Mouse (Mus musculus): Measurements from ENCODE around the gene Rfx3. TPM values are rescaled to one million over a fixed set of nuclear protein-coding genes. Genes with fewer than 3 reads are reported as not detected.

Gene Rfx3
- 12.5 and 15.8 TPM in 2 replicates for polyA plus RNA-seq (2015; fragmentation: Nextera tagmentation; extraction: Ambion mirVana)

- WGBS, result under 1% methylated on average over 62 of the region's 78 CpGs
- peaks cover 5% of the 10 kb centered on the region for H3K4me1 ChIP-seq (ENCODE audit: insufficient read depth, low read length)
- peak; percentile 87 for ATAC-seq (ENCODE audit: low FRiP score, low TSS enrichment)
Observed at GRCm38 (mm10) chr19:28010471-28011395, at the start of gene Rfx3. TSS of gene Rfx3 (minus strand) at chr19:28011166.

DNA sequence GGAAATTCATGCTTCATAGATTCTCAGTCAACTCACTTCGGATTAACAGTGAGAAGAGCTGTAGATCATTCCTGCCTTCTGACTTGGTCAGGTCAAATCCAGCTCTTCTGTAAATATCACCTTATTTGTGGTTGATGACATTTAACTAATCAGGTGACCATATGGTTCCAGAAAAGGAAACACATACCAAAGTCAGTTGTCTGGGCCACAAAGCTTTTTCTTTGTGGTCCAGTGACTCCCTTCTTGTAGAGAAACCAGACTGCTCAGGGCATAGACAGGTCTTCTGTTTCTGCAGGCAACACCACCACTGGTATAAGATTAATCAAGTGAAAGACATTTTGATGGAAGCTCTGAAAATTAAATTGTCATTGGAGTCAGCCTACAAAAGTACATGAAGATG, 41.1 kb upstream of the Rfx3 start:
- Histone ChIP-seq H3K9me3 (ENCODE audit: low read length) (no peaks in the 10 kb centered on the region), H3K27ac (ENCODE audit: low read length) (no peak overlapping the region), H3K9ac (replicated peaks; ENCODE audit: low read length) (no peak overlapping the region), H3K4me1 (ENCODE audit: insufficient read depth, low read length) (no peaks in the 10 kb centered on the region), H3K27me3 (ENCODE audit: insufficient read depth, low read length) (no peaks in the 10 kb centered on the region), H3K4me3 (ENCODE audit: low read length) (no peak overlapping the region), H3K36me3 (ENCODE audit: insufficient read depth, low read length) (no peaks in the 10 kb centered on the region), H3K4me2 (replicated peaks; ENCODE audit: low read depth, low read length) (no peak overlapping the region)
- ATAC-seq (ENCODE audit: low FRiP score, low TSS enrichment), result no peak
- 18% methylated on average over 1 of the region's 1 CpGs for WGBS

More at GRCm38 (mm10) chr19:28010471-28011395, at the start of gene Rfx3:
- Histone ChIP-seq H3K9me3 (ENCODE audit: low read length) (no peaks in the 10 kb centered on the region), H3K4me3 (ENCODE audit: low read length) (peak within 1 kb of the TSS; percentile 96), H3K27ac (ENCODE audit: low read length) (peak within 1 kb of the TSS; percentile 100), H3K27me3 (ENCODE audit: insufficient read depth, low read length) (no peaks in the 10 kb centered on the region), H3K36me3 (ENCODE audit: insufficient read depth, low read length) (no peaks in the 10 kb centered on the region), H3K4me2 (replicated peaks; ENCODE audit: low read depth, low read length) (peak within 1 kb of the TSS; percentile 85), H3K9ac (replicated peaks; ENCODE audit: low read length) (peak within 1 kb of the TSS; percentile 97)

DNA sequence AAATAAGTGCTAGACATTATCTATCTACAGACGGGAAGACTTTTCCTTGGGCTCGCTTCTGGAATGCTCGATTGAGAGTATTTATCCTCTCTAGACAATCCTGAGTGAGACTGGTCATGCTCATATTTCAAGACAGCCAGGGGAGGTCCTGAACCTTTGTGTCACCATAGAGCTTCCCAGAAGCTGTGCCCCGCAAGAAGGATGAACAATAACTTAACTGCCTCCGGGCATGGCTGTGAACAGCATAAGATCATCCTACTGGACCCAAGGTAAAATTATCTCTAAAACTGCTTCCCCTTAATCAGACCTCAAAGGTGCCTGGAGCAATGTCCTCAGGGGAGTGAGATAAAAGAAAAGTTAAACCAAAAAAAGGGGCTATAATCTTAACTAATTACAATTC, 40.6 kb upstream of the Rfx3 start:
- H3K27ac ChIP-seq (ENCODE audit: low read length), result no peak overlapping the region
- 67% methylated on average over 5 of the region's 5 CpGs for WGBS
- no peaks in the 10 kb centered on the region for H3K27me3 ChIP-seq (ENCODE audit: insufficient read depth, low read length)
- H3K9me3 ChIP-seq (ENCODE audit: low read length), result no peaks in the 10 kb centered on the region
- H3K4me3 ChIP-seq (ENCODE audit: low read length), result no peak overlapping the region
- ATAC-seq (ENCODE audit: low FRiP score, low TSS enrichment), result no peak
- H3K9ac ChIP-seq (replicated peaks; ENCODE audit: low read length), result no peak overlapping the region
- no peak overlapping the region for H3K4me2 ChIP-seq (replicated peaks; ENCODE audit: low read depth, low read length)
- H3K36me3 ChIP-seq (ENCODE audit: insufficient read depth, low read length), result no peaks in the 10 kb centered on the region
- no peaks in the 10 kb centered on the region for H3K4me1 ChIP-seq (ENCODE audit: insufficient read depth, low read length)

- Histone ChIP-seq H3K4me3 (ENCODE audit: low read length) (no peak overlapping the region), H3K27me3 (ENCODE audit: insufficient read depth, low read length) (no peaks in the 10 kb centered on the region), H3K4me2 (replicated peaks; ENCODE audit: low read depth, low read length) (no peak overlapping the region), H3K36me3 (ENCODE audit: insufficient read depth, low read length) (no peaks in the 10 kb centered on the region), H3K9ac (replicated peaks; ENCODE audit: low read length) (no peak overlapping the region), H3K4me1 (ENCODE audit: insufficient read depth, low read length) (no peaks in the 10 kb centered on the region), H3K27ac (ENCODE audit: low read length) (no peak overlapping the region), H3K9me3 (ENCODE audit: low read length) (no peaks in the 10 kb centered on the region)
- 69% methylated on average over 4 of the region's 4 CpGs for WGBS
- no peak for ATAC-seq (ENCODE audit: low FRiP score, low TSS enrichment)
Observed at GRCm38 (mm10) chr19:28049280-28049679, 38.3 kb upstream of the Rfx3 start.

DNA sequence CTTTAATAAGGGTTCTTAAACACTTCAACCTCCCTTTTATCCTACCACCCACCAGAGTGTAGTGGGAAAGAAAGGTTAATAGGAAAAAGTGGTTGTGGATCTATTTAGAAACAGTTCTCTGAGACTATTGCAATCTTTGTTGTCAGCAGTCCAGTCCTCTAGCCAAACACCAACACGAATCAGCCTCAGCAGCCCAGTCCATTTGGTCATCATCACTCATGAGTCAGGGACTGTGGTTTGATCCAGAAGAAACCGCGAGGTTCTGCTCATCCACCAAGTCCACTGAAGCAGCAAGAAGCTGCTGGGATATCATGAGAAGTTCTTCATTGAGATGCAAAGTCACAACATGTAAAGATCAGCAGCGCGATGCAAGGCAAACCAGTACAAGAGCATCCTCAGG, 35.8 kb upstream of the Rfx3 start:
- Histone ChIP-seq H3K27me3 (ENCODE audit: insufficient read depth, low read length) (no peaks in the 10 kb centered on the region), H3K4me1 (ENCODE audit: insufficient read depth, low read length) (no peaks in the 10 kb centered on the region), H3K9me3 (ENCODE audit: low read length) (no peaks in the 10 kb centered on the region), H3K27ac (ENCODE audit: low read length) (no peak overlapping the region), H3K4me2 (replicated peaks; ENCODE audit: low read depth, low read length) (no peak overlapping the region), H3K9ac (replicated peaks; ENCODE audit: low read length) (no peak overlapping the region), H3K4me3 (ENCODE audit: low read length) (no peak overlapping the region), H3K36me3 (ENCODE audit: insufficient read depth, low read length) (no peaks in the 10 kb centered on the region)
- no peak for ATAC-seq (ENCODE audit: low FRiP score, low TSS enrichment)
- WGBS, result 82% methylated on average over 5 of the region's 5 CpGs

- Histone ChIP-seq H3K4me1 (ENCODE audit: insufficient read depth, low read length) (no peaks in the 10 kb centered on the region), H3K4me2 (replicated peaks; ENCODE audit: low read depth, low read length) (no peak overlapping the region), H3K27ac (ENCODE audit: low read length) (no peak overlapping the region), H3K9me3 (ENCODE audit: low read length) (no peaks in the 10 kb centered on the region), H3K36me3 (ENCODE audit: insufficient read depth, low read length) (no peaks in the 10 kb centered on the region), H3K27me3 (ENCODE audit: insufficient read depth, low read length) (no peaks in the 10 kb centered on the region), H3K9ac (replicated peaks; ENCODE audit: low read length) (no peak overlapping the region), H3K4me3 (ENCODE audit: low read length) (no peak overlapping the region)
- no peak for ATAC-seq (ENCODE audit: low FRiP score, low TSS enrichment)
- 86% methylated on average over 5 of the region's 5 CpGs for WGBS
Observed at GRCm38 (mm10) chr19:28044950-28045349, 34.0 kb upstream of the Rfx3 start.

DNA sequence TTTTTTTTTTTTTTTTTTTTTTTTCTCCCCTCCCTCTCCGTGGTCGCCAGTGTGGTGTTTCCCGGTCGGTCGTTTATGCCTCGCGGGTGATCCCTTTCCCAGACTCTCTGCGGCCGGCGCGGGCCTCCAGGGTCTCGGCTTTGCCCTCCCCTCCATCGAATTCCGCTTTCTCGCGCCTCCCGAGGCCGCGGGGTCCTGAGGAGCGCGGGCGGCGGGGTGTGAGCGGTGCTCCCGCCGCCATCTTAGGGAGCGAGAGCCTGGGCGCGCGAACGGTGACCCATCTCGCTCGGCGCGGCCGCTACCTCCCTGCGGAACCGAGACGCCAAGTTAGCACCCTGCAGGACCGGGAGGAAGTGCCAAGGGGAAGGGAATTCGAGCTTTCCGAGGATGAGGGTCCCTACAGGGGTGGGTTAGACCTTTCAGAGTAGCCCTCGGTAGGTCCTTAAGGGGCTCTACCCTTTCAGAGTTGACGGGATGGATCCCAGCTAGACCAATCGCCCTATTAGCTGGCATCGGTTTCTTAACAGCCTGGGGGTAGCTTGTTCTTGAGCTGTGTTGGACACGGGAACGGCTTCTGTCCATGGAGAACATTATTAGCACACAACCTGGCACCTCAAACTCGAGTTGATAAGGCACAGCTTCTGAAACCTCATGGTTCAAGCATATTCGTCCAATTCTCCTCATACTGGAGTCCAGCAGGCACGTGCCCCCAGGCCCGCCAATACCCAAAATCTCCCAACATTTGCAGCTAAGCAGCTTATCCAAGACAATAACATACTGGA, 943 bp upstream of the Rfx3 start:
- ATAC-seq (ENCODE audit: low FRiP score, low TSS enrichment), result peak; percentile 69
- peak overlapping the region; percentile 97 for H3K9ac ChIP-seq (replicated peaks; ENCODE audit: low read length)
- peak overlapping the region; percentile 85 for H3K4me2 ChIP-seq (replicated peaks; ENCODE audit: low read depth, low read length)
- H3K36me3 ChIP-seq (ENCODE audit: insufficient read depth, low read length), result no peaks in the 10 kb centered on the region
- H3K27ac ChIP-seq (ENCODE audit: low read length), result peak overlapping the region; percentile 100
- H3K27me3 ChIP-seq (ENCODE audit: insufficient read depth, low read length), result no peaks in the 10 kb centered on the region
- H3K9me3 ChIP-seq (ENCODE audit: low read length), result no peaks in the 10 kb centered on the region
- H3K4me3 ChIP-seq (ENCODE audit: low read length), result peak overlapping the region; percentile 96
- H3K4me1 ChIP-seq (ENCODE audit: insufficient read depth, low read length), result peaks cover 5% of the 10 kb centered on the region
- under 1% methylated on average over 51 of the region's 52 CpGs for WGBS

DNA sequence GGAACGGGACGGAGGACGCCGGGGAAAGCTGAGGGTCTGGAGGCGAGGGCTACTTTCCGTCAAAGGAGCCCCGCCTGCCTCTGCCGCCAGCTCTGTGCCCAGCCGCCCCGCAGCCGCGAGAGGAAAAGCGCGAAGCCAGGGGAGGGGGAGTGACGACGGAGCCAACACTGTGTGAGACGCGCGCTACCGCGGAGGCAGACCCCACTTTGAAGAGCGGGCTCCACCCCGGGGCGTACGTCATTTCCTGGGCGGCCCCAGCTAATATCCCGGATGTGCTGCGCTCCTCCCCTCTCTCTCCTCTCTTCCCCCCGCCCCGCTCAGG, 391 bp upstream of the Rfx3 start:
- no peaks in the 10 kb centered on the region for H3K9me3 ChIP-seq (ENCODE audit: low read length)
- peak overlapping the region; percentile 85 for H3K4me2 ChIP-seq (replicated peaks; ENCODE audit: low read depth, low read length)
- no peaks in the 10 kb centered on the region for H3K27me3 ChIP-seq (ENCODE audit: insufficient read depth, low read length)
- peak overlapping the region; percentile 96 for H3K4me3 ChIP-seq (ENCODE audit: low read length)
- H3K4me1 ChIP-seq (ENCODE audit: insufficient read depth, low read length), result peaks cover 5% of the 10 kb centered on the region
- 0% methylated on average over 21 of the region's 30 CpGs for WGBS
- peak; percentile 99 for ATAC-seq (ENCODE audit: low FRiP score, low TSS enrichment)
- H3K9ac ChIP-seq (replicated peaks; ENCODE audit: low read length), result peak overlapping the region; percentile 97
- peak overlapping the region; percentile 100 for H3K27ac ChIP-seq (ENCODE audit: low read length)
- no peaks in the 10 kb centered on the region for H3K36me3 ChIP-seq (ENCODE audit: insufficient read depth, low read length)

GRCm38 (mm10) chr19:28009587-28010281, 1.2 kb downstream of the Rfx3 start:
- no peaks in the 10 kb centered on the region for H3K27me3 ChIP-seq (ENCODE audit: insufficient read depth, low read length)
- H3K4me1 ChIP-seq (ENCODE audit: insufficient read depth, low read length), result peaks cover 5% of the 10 kb centered on the region
- peak overlapping the region; percentile 96 for H3K4me3 ChIP-seq (ENCODE audit: low read length)
- H3K4me2 ChIP-seq (replicated peaks; ENCODE audit: low read depth, low read length), result peak overlapping the region; percentile 73
- H3K9ac ChIP-seq (replicated peaks; ENCODE audit: low read length), result peak overlapping the region; percentile 93
- under 1% methylated on average over 5 of the region's 5 CpGs for WGBS
- no peaks in the 10 kb centered on the region for H3K9me3 ChIP-seq (ENCODE audit: low read length)
- no peaks in the 10 kb centered on the region for H3K36me3 ChIP-seq (ENCODE audit: insufficient read depth, low read length)
- H3K27ac ChIP-seq (ENCODE audit: low read length), result peak overlapping the region; percentile 100
- ATAC-seq (ENCODE audit: low FRiP score, low TSS enrichment), result no peak
